Mouse (Mus musculus) heart, embryonic 15.5 days (tissue): ENCODE measurements around the gene Triobp. TPM values are rescaled to one million over a fixed set of nuclear protein-coding genes. Genes with fewer than 3 reads are reported as not detected.

ENCODE experiments used
- ATAC-seq: fragments of 200-750 bp; cut with Nextera tagmentation; replicated peaks from 2 replicates; pipeline ENCODE4 v1.8.0; 2017; ENCODE audit warnings: low read depth, moderate TSS enrichment; ENCODE audit not compliant: insufficient number of reproducible peaks, insufficient read depth, low FRiP score
- H3K27ac ChIP-seq: fragments of 300-500 bp; sonication (generic); 2 replicates; pipeline ENCODE4 v1.5.1; 2015; ENCODE audit warnings: mild to moderate bottlenecking, inconsistent platforms
- H3K27me3 ChIP-seq: fragments of 300-500 bp; sonication (generic); 2 replicates; pipeline ENCODE4 v1.6.1; 2015; ENCODE audit warnings: inconsistent platforms
- H3K36me3 ChIP-seq: fragments of 300-500 bp; sonication (generic); 2 replicates; pipeline ENCODE4 v1.6.1; 2015; ENCODE audit warnings: mild to moderate bottlenecking, inconsistent platforms
- H3K4me1 ChIP-seq: fragments of 300-500 bp; sonication (generic); replicated peaks from 2 replicates; pipeline ENCODE4 v1.6.1; 2015; ENCODE audit warnings: inconsistent platforms
- H3K4me2 ChIP-seq: fragments of 300-500 bp; sonication (generic); 2 replicates; pipeline ENCODE4 v1.6.1; 2015; ENCODE audit warnings: inconsistent platforms, mild to moderate bottlenecking, moderate library complexity
- H3K4me3 ChIP-seq: fragments of 300-500 bp; sonication (generic); 2 replicates; pipeline ENCODE4 v1.5.1; 2015; ENCODE audit warnings: mild to moderate bottlenecking, inconsistent platforms
- H3K9ac ChIP-seq: fragments of 300-500 bp; sonication (generic); 2 replicates; pipeline ENCODE4 v1.6.1; 2015; ENCODE audit warnings: mild to moderate bottlenecking, inconsistent platforms
- H3K9me3 ChIP-seq: fragments of 300-500 bp; sonication (generic); replicated peaks from 2 replicates; pipeline ENCODE4 v1.6.1; 2016; ENCODE audit warnings: inconsistent platforms
- WGBS: fragments of 180-500 bp; shearing (Covaris S2); methylation state at CpG from one replicate; pipeline ENCODE4 v1.1.7; 2015; ENCODE audit warnings: mixed read lengths; 5-methylcytosine and 5-hydroxymethylcytosine counted together
- polyA plus RNA-seq: library from polyadenylated mRNA; unstranded; fragments of >200 nt; fragmentation: Nextera tagmentation; extraction: Ambion mirVana; gene quantifications from 2 replicates; pipeline ENCODE4 v1.2.1, GENCODE M21; 2015

Gene Triobp
- polyA plus RNA-seq, result 36.8 and 54.5 TPM in 2 replicates

DNA sequence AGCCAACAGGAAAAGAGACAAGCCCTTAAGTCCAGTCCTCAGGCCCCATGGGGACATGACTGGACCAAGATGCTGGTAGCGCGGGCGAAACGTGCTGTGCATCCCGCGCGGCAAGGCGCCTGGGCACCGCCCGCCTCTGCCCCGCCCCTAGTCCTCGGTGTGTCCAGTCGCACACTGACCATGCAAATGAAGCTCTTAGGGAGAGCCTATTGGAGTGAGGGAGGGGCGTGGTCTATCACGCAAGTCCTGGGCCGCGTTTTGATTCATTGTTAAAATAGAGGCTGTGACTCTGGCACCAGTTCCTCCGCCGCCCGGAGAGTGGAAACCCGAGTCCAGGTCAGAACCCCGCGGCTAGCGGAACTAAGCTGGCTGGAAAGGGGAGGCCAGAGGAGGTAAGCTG, at the start of gene Triobp:
Triobp (plus strand) TSS at position 68 of the 400 bp plus-strand sequence.
- ATAC-seq, result peak; percentile 96
- WGBS, result under 1% methylated on average over 24 of the region's 24 CpGs
- H3K9me3 ChIP-seq, result no peaks in the 10 kb centered on the region
- peaks cover 23% of the 10 kb centered on the region for H3K27me3 ChIP-seq
- no peaks in the 10 kb centered on the region for H3K36me3 ChIP-seq
- no peak within 1 kb of the TSS for H3K27ac ChIP-seq
- peak within 1 kb of the TSS; percentile 53 for H3K9ac ChIP-seq
- peak within 1 kb of the TSS; percentile 47 for H3K4me3 ChIP-seq
- H3K4me1 ChIP-seq, result peaks cover 13% of the 10 kb centered on the region
- H3K4me2 ChIP-seq, result peak within 1 kb of the TSS; percentile 72

DNA sequence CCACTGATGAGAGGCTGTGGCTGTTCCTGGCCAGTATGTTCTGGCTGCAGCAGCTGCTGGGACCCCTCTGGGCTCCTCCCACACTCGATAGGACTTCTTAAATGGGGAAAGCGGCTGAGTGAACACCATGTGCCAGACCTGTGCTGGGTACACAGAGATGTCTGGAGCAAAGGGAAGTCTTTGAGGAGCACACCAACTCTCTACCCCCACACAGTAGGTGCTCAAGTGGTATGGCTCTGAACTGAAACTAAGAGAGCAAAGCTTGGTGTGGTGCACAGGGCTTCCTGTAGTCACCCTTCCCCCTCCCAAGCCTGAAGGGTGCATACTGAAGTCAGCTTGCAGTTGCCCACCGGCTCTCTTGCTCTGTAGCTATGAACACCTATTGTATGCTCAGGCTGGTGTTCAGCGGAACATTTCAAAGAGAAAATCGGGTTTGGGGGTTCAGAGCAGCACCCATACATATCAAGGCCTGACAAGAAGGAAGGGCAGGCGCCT, 49.0 kb upstream of the Triobp start:
- peak overlapping the region; percentile 64 for H3K27ac ChIP-seq
- ATAC-seq, result no peak
- 43% methylated on average over 6 of the region's 6 CpGs for whole genome bisulfite sequencing

DNA sequence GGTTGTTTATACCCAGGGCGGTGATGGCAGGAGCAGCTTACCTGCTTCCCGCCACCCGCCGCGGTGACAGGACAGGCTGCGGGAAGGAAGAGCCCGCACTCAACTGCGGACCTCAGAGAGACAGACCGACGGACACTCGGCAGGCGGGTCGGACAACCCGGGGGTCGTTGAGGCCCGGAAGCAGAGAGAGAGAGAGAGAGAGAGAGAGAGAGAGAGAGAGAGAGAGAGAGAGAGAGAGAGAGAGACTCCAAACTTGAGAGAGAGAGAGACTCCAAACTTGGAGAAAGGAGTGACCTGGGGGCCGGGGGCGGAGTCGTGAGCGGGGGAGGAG, 48.1 kb upstream of the Triobp start, which contains the start of gene Gm49510:
Gm49510 (plus strand) TSS at position 259 of the 331 bp plus-strand sequence.
- H3K27ac ChIP-seq, result peak within 1 kb of the TSS; percentile 64
- H3K4me1 ChIP-seq, result peaks cover 71% of the 10 kb centered on the region
- H3K9ac ChIP-seq, result peak within 1 kb of the TSS; percentile 71
- WGBS, result 3% methylated on average over 20 of the region's 20 CpGs
- no peak for ATAC-seq
- H3K4me3 ChIP-seq, result peak within 1 kb of the TSS; percentile 67
- H3K4me2 ChIP-seq, result peak within 1 kb of the TSS; percentile 75
- H3K36me3 ChIP-seq, result peaks cover 17% of the 10 kb centered on the region
- H3K9me3 ChIP-seq, result no peaks in the 10 kb centered on the region
- H3K27me3 ChIP-seq, result no peaks in the 10 kb centered on the region

More for the DNA sequence above, 49.0 kb upstream of the Triobp start:
- Histone ChIP-seq H3K27me3 (no peaks in the 10 kb centered on the region), H3K4me2 (peak overlapping the region; percentile 75), H3K4me1 (peaks cover 79% of the 10 kb centered on the region), H3K9me3 (no peaks in the 10 kb centered on the region), H3K36me3 (peaks cover 14% of the 10 kb centered on the region), H3K4me3 (peak overlapping the region; percentile 67), H3K9ac (peak overlapping the region; percentile 2; the same call in 1 of the 2 replicates)

DNA sequence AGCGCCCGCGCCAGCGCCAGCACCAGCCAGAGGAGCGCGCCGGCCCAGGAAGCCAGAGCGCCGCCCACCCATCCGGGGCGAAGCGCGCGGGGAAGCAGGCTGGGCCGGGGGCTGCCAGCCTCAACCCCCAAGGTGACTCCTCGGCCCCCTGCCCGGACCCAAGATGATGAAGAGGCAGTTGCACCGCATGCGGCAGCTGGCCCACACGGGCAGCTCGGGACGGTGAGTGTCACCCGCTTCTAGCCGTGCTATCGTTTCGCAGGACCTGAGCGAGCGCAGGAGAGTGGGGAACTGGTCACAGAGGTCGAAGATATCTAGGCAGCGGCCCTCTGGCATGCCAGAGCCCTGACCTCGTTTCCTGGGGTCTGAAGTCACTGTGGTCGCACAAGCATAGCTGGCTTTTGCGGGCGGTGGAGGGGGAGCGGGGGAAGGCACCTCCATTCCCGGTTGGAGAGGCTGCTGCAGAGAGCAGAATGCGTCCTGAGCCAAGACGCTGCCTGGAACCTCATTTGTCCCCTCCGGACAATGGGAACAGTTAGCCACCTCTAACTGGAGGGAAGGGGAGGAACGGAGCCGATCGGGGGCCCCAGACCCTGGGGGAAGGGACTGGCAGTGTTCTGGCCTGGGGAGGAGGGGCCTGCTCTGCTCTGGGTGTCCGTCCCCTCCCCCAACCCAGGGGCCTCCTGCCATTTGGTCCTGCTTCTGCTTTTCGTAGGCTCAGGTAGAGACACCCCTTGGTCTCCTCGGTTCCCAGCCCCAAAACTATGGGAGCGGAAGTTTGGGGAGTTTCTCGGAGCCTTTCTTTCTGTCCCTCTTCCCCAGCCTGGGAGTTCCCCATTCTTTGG, 47.6 kb upstream of the Triobp start, which contains the start of gene Sh3bp1:
Sh3bp1 (plus strand) TSS at position 29 of the 845 bp plus-strand sequence.
- peak; percentile 54 for ATAC-seq
- H3K27me3 ChIP-seq, result no peaks in the 10 kb centered on the region
- H3K27ac ChIP-seq, result peak within 1 kb of the TSS; percentile 64
- under 1% methylated on average over 47 of the region's 47 CpGs for WGBS
- H3K4me1 ChIP-seq, result peaks cover 65% of the 10 kb centered on the region
- H3K4me2 ChIP-seq, result peak within 1 kb of the TSS; percentile 75
- H3K36me3 ChIP-seq, result peaks cover 23% of the 10 kb centered on the region
- H3K4me3 ChIP-seq, result peak within 1 kb of the TSS; percentile 67
- no peaks in the 10 kb centered on the region for H3K9me3 ChIP-seq
- peak within 1 kb of the TSS; percentile 71 for H3K9ac ChIP-seq

DNA sequence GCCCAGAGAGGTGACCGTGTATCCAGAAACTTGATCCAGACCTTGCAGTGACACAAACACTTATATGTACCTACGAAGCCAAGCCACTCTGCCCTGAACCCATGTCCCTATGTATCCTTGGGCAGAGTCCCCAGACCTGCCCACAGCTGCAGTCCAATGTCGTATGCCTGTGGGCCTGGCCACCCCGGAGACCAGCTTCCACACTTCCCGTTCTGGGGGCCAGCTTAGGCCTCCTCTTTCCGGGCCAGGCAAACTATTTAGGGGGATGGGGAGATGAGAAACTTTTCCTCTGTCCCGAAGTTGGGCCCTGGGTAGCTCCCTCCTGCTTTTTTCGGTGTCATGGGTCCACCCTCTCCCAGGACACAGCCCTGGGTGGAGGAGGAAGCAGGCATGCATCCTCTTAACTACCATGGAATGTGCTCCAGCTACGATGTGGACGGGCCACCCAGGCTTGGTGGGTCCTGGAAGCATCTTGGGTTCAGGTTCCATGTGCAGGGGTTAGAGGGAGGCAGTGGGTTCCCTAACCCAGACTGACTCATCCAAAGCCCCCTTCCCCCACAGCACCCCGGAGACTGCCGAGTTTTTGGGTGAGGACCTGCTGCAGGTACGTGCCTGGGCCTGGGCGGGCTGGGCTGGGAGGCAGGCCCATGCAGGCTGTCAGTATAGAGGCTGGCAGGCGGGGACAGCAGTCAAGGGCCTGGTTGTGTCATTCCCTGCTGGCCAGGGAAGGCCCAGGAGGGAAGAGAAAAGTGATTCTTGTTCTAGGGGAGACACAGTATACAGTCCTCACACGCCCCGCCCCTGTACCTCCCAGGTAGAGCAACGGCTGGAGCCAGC, 46.7 kb upstream of the Triobp start:
- Histone ChIP-seq H3K4me2 (peak overlapping the region; percentile 75), H3K27me3 (no peaks in the 10 kb centered on the region), H3K9me3 (no peaks in the 10 kb centered on the region), H3K9ac (peak overlapping the region; percentile 71), H3K4me1 (peaks cover 61% of the 10 kb centered on the region), H3K27ac (peak overlapping the region; percentile 64), H3K36me3 (peaks cover 30% of the 10 kb centered on the region), H3K4me3 (peak overlapping the region; percentile 67)
- no peak for ATAC-seq
- 17% methylated on average over 18 of the region's 18 CpGs for WGBS

DNA sequence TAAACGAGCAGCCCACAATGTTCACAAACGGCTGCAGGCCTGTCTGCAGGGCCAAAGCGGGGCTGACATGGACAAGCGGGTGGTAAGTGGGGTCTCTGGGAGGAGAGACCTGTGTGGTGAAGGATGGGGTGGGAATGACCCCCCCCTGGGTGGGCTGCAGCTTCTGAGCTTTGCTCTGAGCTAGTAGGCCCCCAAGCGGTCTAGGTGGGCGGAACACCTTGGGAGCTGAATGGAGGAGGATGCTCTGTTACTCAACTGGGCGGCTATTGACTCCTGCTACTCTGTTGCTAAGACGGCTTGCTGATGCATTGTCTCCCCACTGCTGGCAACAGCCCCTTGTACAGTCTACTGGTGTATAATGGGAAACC, 46.1 kb upstream of the Triobp start:
- Histone ChIP-seq H3K36me3 (peaks cover 36% of the 10 kb centered on the region), H3K9ac (peak overlapping the region; percentile 71; the same call in 1 of the 2 replicates), H3K27ac (peak overlapping the region; percentile 64; the same call in 1 of the 2 replicates), H3K4me1 (peaks cover 57% of the 10 kb centered on the region), H3K4me2 (peak overlapping the region; percentile 75), H3K9me3 (no peaks in the 10 kb centered on the region), H3K4me3 (peak overlapping the region; percentile 67), H3K27me3 (no peaks in the 10 kb centered on the region)
- no peak for ATAC-seq
- 59% methylated on average over 8 of the region's 8 CpGs for WGBS

DNA sequence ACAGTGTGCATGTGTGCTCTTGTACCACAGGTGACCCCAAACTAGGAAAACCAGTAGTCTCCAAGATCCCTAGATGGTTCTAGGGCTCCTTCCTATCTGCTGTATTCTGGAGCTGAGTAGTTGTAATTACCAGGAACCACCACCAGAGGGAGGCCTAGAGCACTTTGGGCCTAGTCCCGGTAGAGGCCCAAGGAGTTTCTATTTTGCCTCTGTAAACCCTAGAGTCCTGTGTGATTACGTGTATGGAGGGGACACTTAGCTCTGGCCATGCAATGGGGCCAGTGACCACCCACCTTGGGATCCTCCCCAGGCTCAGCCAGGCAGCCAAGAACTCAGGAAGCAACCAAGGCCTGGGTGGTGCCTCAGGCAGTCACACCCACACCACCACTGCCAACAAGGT, 44.3 kb upstream of the Triobp start:
- ATAC-seq, result no peak
- WGBS, result 7% methylated on average over 2 of the region's 2 CpGs
- Histone ChIP-seq H3K36me3 (peaks cover 55% of the 10 kb centered on the region), H3K9me3 (no peaks in the 10 kb centered on the region), H3K4me3 (peak overlapping the region; percentile 8; the same call in 1 of the 2 replicates), H3K27me3 (no peaks in the 10 kb centered on the region), H3K27ac (peak overlapping the region; percentile 40; the same call in 1 of the 2 replicates), H3K4me1 (peaks cover 38% of the 10 kb centered on the region), H3K9ac (peak overlapping the region; percentile 51; the same call in 1 of the 2 replicates), H3K4me2 (no peak overlapping the region)

DNA sequence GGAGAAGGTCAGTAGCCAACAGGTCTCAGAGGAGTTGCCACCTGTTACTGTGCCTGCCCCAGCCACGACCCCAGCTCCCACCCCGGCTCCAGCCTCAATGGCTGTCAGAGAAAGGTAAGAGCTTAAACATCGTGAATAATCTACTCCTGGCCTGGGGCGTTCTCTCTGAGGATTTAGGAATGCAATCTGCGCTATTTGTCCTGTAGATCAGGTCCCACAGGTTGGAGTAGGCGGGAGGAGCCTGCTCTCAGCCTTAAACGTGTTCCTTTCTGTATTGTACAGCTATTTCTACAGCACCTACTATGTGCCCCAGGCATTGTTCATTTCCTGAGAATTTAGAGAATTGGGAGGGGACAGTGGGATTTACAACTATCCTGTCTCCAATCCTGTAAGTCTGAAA, 39.1 kb upstream of the Triobp start:
- H3K36me3 ChIP-seq, result peaks cover 83% of the 10 kb centered on the region
- no peaks in the 10 kb centered on the region for H3K27me3 ChIP-seq
- H3K27ac ChIP-seq, result no peak overlapping the region
- ATAC-seq, result no peak
- H3K9ac ChIP-seq, result no peak overlapping the region
- WGBS, result 82% methylated on average over 7 of the region's 7 CpGs
- no peak overlapping the region for H3K4me2 ChIP-seq
- H3K9me3 ChIP-seq, result no peaks in the 10 kb centered on the region
- H3K4me1 ChIP-seq, result peaks cover 7% of the 10 kb centered on the region
- no peak overlapping the region for H3K4me3 ChIP-seq

DNA sequence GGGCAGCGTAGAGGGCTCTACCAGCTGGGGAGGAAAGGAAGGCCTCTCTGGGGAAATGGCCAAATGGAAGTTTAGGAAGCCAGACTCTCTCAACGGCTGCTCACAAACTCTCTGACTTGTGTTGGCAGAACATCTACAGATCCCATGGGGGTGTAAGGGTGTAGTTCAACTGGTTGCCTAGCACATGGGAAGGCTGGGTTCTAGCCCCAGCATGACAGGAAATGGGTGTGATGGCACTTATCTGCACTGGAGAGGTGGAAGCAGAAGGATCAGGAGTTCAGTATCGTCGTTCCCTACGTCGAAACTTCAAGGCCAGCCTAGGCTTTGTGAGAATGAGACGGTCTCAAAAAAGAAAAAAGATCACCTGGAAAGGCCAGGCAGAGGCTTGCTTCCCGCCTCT, 38.5 kb upstream of the Triobp start:
- WGBS, result 76% methylated on average over 8 of the region's 8 CpGs
- Histone ChIP-seq H3K4me3 (no peak overlapping the region), H3K4me1 (peaks cover 7% of the 10 kb centered on the region), H3K9me3 (no peaks in the 10 kb centered on the region), H3K4me2 (no peak overlapping the region), H3K9ac (no peak overlapping the region), H3K36me3 (peaks cover 77% of the 10 kb centered on the region), H3K27ac (no peak overlapping the region), H3K27me3 (no peaks in the 10 kb centered on the region)
- ATAC-seq, result no peak

DNA sequence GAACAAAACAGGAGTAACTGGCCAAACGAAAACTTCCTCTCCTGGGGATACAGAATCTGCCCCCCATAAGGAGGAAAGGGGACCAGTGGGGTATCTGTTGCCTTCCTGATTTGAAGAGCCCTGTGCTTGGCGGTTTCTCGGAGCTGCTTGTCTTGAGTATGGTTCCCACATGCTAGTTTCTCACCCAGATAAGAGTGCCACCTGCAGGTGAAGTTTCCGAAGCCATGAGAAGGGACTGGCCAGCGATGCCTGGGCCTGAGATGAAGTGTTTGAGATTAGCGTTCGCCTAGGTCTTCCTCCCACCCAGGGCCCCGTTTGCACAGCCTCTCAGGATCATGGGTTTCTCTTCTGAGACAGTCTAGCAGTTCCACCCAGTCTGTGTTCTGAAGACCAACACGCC, 35.5 kb upstream of the Triobp start:
- H3K27me3 ChIP-seq, result no peaks in the 10 kb centered on the region
- no peak overlapping the region for H3K4me3 ChIP-seq
- H3K27ac ChIP-seq, result no peak overlapping the region
- H3K4me2 ChIP-seq, result no peak overlapping the region
- WGBS, result 33% methylated on average over 9 of the region's 9 CpGs
- no peak overlapping the region for H3K9ac ChIP-seq
- H3K9me3 ChIP-seq, result no peaks in the 10 kb centered on the region
- peaks cover 32% of the 10 kb centered on the region for H3K4me1 ChIP-seq
- peaks cover 47% of the 10 kb centered on the region for H3K36me3 ChIP-seq
- ATAC-seq, result no peak

DNA sequence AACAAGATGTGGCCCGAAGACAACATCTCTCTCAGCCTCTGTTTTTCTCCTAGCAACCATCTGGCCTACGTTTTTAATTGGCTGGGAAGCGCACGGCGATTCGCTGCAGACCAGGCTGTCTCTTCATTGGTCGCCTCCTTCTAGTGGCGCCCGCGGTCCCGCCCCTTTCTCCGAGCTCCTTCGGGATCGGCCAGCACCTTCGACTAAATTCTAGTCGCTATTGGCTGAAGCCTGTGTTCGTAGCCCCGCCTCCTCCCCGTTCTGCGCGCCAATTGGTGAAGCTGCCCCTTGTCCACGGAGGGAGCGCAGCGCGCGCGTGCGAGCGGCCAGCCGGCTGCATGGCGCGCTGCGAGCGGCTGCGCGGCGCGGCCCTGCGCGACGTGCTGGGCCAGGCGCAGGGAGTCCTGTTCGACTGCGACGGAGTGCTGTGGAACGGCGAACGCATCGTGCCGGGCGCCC, 33.9 kb upstream of the Triobp start, which contains the start of gene Pdxp:
Pdxp (plus strand) TSS at position 288 of the 459 bp plus-strand sequence.
- peak within 1 kb of the TSS; percentile 74 for H3K4me3 ChIP-seq
- H3K4me2 ChIP-seq, result peak within 1 kb of the TSS; percentile 100
- H3K27ac ChIP-seq, result peak within 1 kb of the TSS; percentile 83
- no peaks in the 10 kb centered on the region for H3K27me3 ChIP-seq
- peaks cover 31% of the 10 kb centered on the region for H3K36me3 ChIP-seq
- peak within 1 kb of the TSS; percentile 76 for H3K9ac ChIP-seq
- peak; percentile 91 for ATAC-seq
- no peaks in the 10 kb centered on the region for H3K9me3 ChIP-seq
- WGBS, result 0% methylated on average over 51 of the region's 51 CpGs
- H3K4me1 ChIP-seq, result peaks cover 32% of the 10 kb centered on the region
